Mouse (Mus musculus) embryonic fibroblast, embryonic 13.5 days (primary cell): ENCODE measurements around the gene Gmeb1. TPM values are rescaled to one million over a fixed set of nuclear protein-coding genes. Genes with fewer than 3 reads are reported as not detected.
A peak's percentile ranks its signal among the peaks of the same experiment; 100 is the strongest.

ENCODE experiments used
- H3K27ac ChIP-seq: 2 replicates; pipeline ENCODE4 v1.5.1; 2012; ENCODE audit warnings: low read length, control low read depth, inconsistent platforms; ENCODE audit not compliant: insufficient read depth
- H3K4me1 ChIP-seq: 2 replicates; pipeline ENCODE4 v1.6.1; 2011; ENCODE audit warnings: low read length; ENCODE audit not compliant: control insufficient read depth, insufficient read depth
- H3K4me3 ChIP-seq: 2 replicates; pipeline ENCODE4 v1.5.1; 2011; ENCODE audit warnings: mild to moderate bottlenecking, control low read depth, low read length; ENCODE audit not compliant: insufficient read depth
- CTCF ChIP-seq: IDR thresholded peaks from 2 replicates; pipeline ENCODE4 v1.5.1; 2011; ENCODE audit warnings: mild to moderate bottlenecking, control low read depth, low read length, moderate library complexity, borderline replicate concordance; ENCODE audit not compliant: insufficient read depth
- POLR2A ChIP-seq: IDR thresholded peaks from 2 replicates; pipeline ENCODE4 v1.6.1; 2011; ENCODE audit warnings: low read depth, mild to moderate bottlenecking, control low read depth, low read length, moderate library complexity
- polyA plus RNA-seq: library from polyadenylated mRNA; stranded (reverse); fragments of >200 nt; gene quantifications from 2 replicates; pipeline ENCODE4 v1.2.4, GENCODE M21; 2011; ENCODE audit warnings: low read depth; ENCODE audit not compliant: missing spikeins, insufficient read length

Gene Gmeb1
- polyA plus RNA-seq, 1 experiment = 20.9 TPM

GRCm38 (mm10) chr4:132181721-132182658 lies 79.4 kb downstream of the Gmeb1 start:
- TF ChIP-seq POLR2A (no peak), CTCF (no peak)
- H3K27ac ChIP-seq = no peak overlapping the region
- no peak overlapping the region for H3K4me3 ChIP-seq
- H3K4me1 ChIP-seq = no peaks in the 10 kb centered on the region

DNA sequence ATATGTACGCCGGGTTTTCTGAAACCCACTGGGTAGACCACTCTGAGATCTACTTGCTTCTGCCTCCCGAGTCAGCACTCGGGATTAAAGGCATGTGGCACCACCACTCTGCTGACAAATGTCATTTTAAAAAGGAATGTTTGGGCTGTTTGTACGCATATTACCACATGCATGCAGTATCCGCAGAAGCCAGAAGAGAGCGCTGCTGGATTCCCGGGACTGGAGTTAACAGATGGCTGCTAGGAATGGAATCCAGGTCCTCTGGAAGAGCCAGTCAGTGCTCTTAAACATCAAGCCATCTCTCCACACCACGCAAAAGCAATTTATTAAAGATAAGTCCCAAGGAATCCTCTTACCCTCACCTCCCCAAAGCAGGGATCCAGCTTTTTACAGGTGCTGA lies 80.7 kb downstream of the Gmeb1 start:
- H3K27ac ChIP-seq = no peak overlapping the region

GRCm38 (mm10) chr4:132178630-132179059 lies 82.8 kb downstream of the Gmeb1 start:
- Histone ChIP-seq H3K4me3 (no peak overlapping the region), H3K4me1 (no peaks in the 10 kb centered on the region), H3K27ac (no peak overlapping the region)
- TF ChIP-seq CTCF (peak; percentile 13; the same call in 1 of the 2 replicates), POLR2A (no peak)

More for the DNA sequence above, 80.7 kb downstream of the Gmeb1 start:
- no peak for TF ChIP-seq POLR2A
- TF ChIP-seq CTCF = no peak
- no peaks in the 10 kb centered on the region for H3K4me1 ChIP-seq
- H3K4me3 ChIP-seq = no peak overlapping the region

DNA sequence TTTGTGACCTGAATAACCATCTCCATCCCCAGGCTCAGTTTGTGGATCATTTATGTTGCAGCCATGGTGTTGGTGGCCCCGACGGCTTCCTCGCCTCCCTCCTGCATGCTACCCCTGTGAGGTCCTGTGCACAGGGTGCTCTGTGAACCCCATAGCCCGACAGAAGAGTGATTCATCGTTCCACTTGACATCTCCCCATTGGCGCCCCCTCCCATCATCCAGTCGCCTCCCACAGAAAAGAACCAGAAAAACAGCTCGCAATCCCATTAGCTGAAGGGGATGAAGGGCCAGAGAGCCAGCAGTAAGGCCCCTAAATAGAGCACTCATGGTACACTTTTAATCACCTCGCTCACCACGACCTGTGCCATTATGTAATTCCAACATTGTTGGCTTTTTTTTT lies 84.9 kb downstream of the Gmeb1 start:
- Histone ChIP-seq H3K4me1 (no peaks in the 10 kb centered on the region), H3K27ac (no peak overlapping the region), H3K4me3 (no peak overlapping the region)
- TF ChIP-seq POLR2A (no peak), CTCF (no peak)

Other genes with a start within 250 kb of the Gmeb1 start
- gene Gm10300, start 186.9 kb downstream of the Gmeb1 start, polyA plus RNA-seq = 0.35 TPM in 1 of 2 replicates, not detected in the other
- gene Epb41, start 186.3 kb downstream of the Gmeb1 start, polyA plus RNA-seq = 21.6 and 34.0 TPM in 2 replicates
- gene Oprd1, start 117.1 kb downstream of the Gmeb1 start, polyA plus RNA-seq = not detected in 2 replicates
- gene Ythdf2, start 49.3 kb downstream of the Gmeb1 start, polyA plus RNA-seq = 63.9 and 76.0 TPM in 2 replicates
- gene Taf12, start 12.8 kb upstream of the Gmeb1 start, polyA plus RNA-seq = 36.5 and 38.3 TPM in 2 replicates
- 0.67 TPM in 1 of 2 replicates, not detected in the other for gene Rab42, start 41.8 kb upstream of the Gmeb1 start, polyA plus RNA-seq
- gene Trnau1ap, start 67.9 kb upstream of the Gmeb1 start, polyA plus RNA-seq = 29.6 and 33.5 TPM in 2 replicates
- 33.6 and 34.4 TPM in 2 replicates for gene Rcc1, start 92.0 kb upstream of the Gmeb1 start, polyA plus RNA-seq
- gene Phactr4, start 160.9 kb upstream of the Gmeb1 start, polyA plus RNA-seq = 28.5 and 33.5 TPM in 2 replicates
- gene Med18, start 202.3 kb upstream of the Gmeb1 start, polyA plus RNA-seq = 7.1 and 10.4 TPM in 2 replicates
- 55.1 and 58.4 TPM in 2 replicates for gene Sesn2, start 248.9 kb upstream of the Gmeb1 start, polyA plus RNA-seq